Mouse (Mus musculus): Measurements from ENCODE around the gene Gm26620. TPM values are rescaled to one million over a fixed set of nuclear protein-coding genes. Genes with fewer than 3 reads are reported as not detected.

The Gm26620 gene
- total RNA-seq, 4 experiments from 2014 or later: 0.68 to 1.3 TPM; not detected in 2

- no peak for DNase-seq (ENCODE audit: low spot score in 2 of 2)
These were observed 16.0 kb upstream of the Gm26620 start for GRCm38 (mm10) chr1:170868905-170869283.

GRCm38 (mm10) chr1:170871402-170871801 is 13.5 kb upstream of the Gm26620 start:
- no peak for DNase-seq (ENCODE audit: low spot score in 2 of 2)

GRCm38 (mm10) chr1:170871961-170872360 is 12.9 kb upstream of the Gm26620 start:
- DNase-seq (ENCODE audit: low spot score in 2 of 2): no peak

- DNase-seq (ENCODE audit: low spot score in 2 of 2): no peak
These were observed 9.2 kb upstream of the Gm26620 start for GRCm38 (mm10) chr1:170875676-170876075.

- DNase-seq (ENCODE audit: low spot score in 2 of 2): no peak
These were observed 8.0 kb upstream of the Gm26620 start for GRCm38 (mm10) chr1:170876906-170877305.

- DNase-seq (ENCODE audit: low spot score in 2 of 2): no peak
These were observed 1.9 kb upstream of the Gm26620 start for GRCm38 (mm10) chr1:170882915-170883485.

- no peak for DNase-seq (ENCODE audit: low spot score in 2 of 2)
These were observed 475 bp upstream of the Gm26620 start for GRCm38 (mm10) chr1:170884390-170884789.

- no peak for DNase-seq (ENCODE audit: low spot score in 2 of 2)
These were observed 1.2 kb downstream of the Gm26620 start for GRCm38 (mm10) chr1:170886044-170886458.

GRCm38 (mm10) chr1:170889310-170889709 is 4.4 kb downstream of the Gm26620 start:
- no peak for DNase-seq (ENCODE audit: low spot score in 2 of 2)

- no peak for DNase-seq (ENCODE audit: low spot score in 2 of 2)
These were observed 6.8 kb downstream of the Gm26620 start for GRCm38 (mm10) chr1:170891646-170892045.

GRCm38 (mm10) chr1:170892279-170892678 is 7.4 kb downstream of the Gm26620 start:
- no peak for DNase-seq (ENCODE audit: low spot score in 2 of 2)

GRCm38 (mm10) chr1:170894603-170895602 is 10.0 kb downstream of the Gm26620 start:
- DNase-seq (ENCODE audit: low spot score in 2 of 2): no peak

- no peak for DNase-seq (ENCODE audit: low spot score in 2 of 2)
These were observed 11.9 kb downstream of the Gm26620 start for GRCm38 (mm10) chr1:170896651-170897281.

- no peak for DNase-seq (ENCODE audit: low spot score in 2 of 2)
These were observed 13.7 kb downstream of the Gm26620 start for GRCm38 (mm10) chr1:170898413-170899075.

GRCm38 (mm10) chr1:170900799-170901467 is 16.1 kb downstream of the Gm26620 start:
- DNase-seq (ENCODE audit: low spot score in 2 of 2): peak in 1 of 2 experiments; percentile 47

GRCm38 (mm10) chr1:170901536-170902238 is 16.8 kb downstream of the Gm26620 start:
- DNase-seq (ENCODE audit: low spot score in 2 of 2): peak; percentile 60 to 82

- DNase-seq (ENCODE audit: low spot score in 2 of 2): no peak
These were observed 18.6 kb downstream of the Gm26620 start for GRCm38 (mm10) chr1:170903485-170903884.

GRCm38 (mm10) chr1:170907111-170907455 is 22.2 kb downstream of the Gm26620 start:
- no peak for DNase-seq (ENCODE audit: low spot score in 2 of 2)

- DNase-seq (ENCODE audit: low spot score in 2 of 2): peak in 1 of 2 experiments; percentile 18
These were observed 22.8 kb downstream of the Gm26620 start for GRCm38 (mm10) chr1:170907456-170908191.

- DNase-seq (ENCODE audit: low spot score in 2 of 2): no peak
These were observed 23.5 kb downstream of the Gm26620 start for GRCm38 (mm10) chr1:170908341-170908740.

Data from layer of hippocampus, adult 8-10 months (tissue).